Mouse (Mus musculus) bone marrow, adult 2 months (tissue): ENCODE measurements around the gene Pclaf. TPM values are rescaled to one million over a fixed set of nuclear protein-coding genes. Genes with fewer than 3 reads are reported as not detected.

Source experiments
- H3K27ac ChIP-seq: fragments of 200-500 bp; 2 replicates; pipeline ENCODE4 v1.5.1; 2012; ENCODE audit warnings: low read depth, mild to moderate bottlenecking, control low read depth, inconsistent platforms, low read length; ENCODE audit not compliant: control insufficient read depth, poor library complexity, insufficient read depth
- H3K4me1 ChIP-seq: fragments of 200-500 bp; 2 replicates; pipeline ENCODE4 v1.6.1; 2011; ENCODE audit warnings: low read length; ENCODE audit not compliant: control insufficient read depth, insufficient read depth
- H3K4me3 ChIP-seq: fragments of 200-500 bp; replicated peaks from 2 replicates; pipeline ENCODE3; 2011; ENCODE audit warnings: mild to moderate bottlenecking, low read depth, low read length, control low read depth; ENCODE audit not compliant: control insufficient read depth
- CTCF ChIP-seq: fragments of 200-500 bp; IDR thresholded peaks from 2 replicates; pipeline ENCODE4 v1.5.1; 2011; ENCODE audit warnings: low read length, control low read depth; ENCODE audit not compliant: control insufficient read depth, insufficient read depth
- POLR2A ChIP-seq: fragments of 200-500 bp; IDR thresholded peaks from 2 replicates; pipeline ENCODE4 v1.6.1; 2011; ENCODE audit warnings: low read depth, mild to moderate bottlenecking, control low read depth, low read length, borderline replicate concordance; ENCODE audit not compliant: control insufficient read depth
- WGBS: fragments of 180-500 bp; shearing (Covaris S2); methylation state at CpG from one replicate; pipeline ENCODE4 v1.1.7; 2018; 5-methylcytosine and 5-hydroxymethylcytosine counted together
- polyA plus RNA-seq: library from polyadenylated mRNA; stranded (reverse); fragments of >200 nt; gene quantifications from 2 replicates; pipeline ENCODE4 v1.2.4, GENCODE M21; 2011; ENCODE audit warnings: low replicate concordance; ENCODE audit not compliant: missing spikeins, insufficient read depth, insufficient read length

Pclaf gene
- polyA plus RNA-seq, 1 experiment, result 69.5 TPM

DNA sequence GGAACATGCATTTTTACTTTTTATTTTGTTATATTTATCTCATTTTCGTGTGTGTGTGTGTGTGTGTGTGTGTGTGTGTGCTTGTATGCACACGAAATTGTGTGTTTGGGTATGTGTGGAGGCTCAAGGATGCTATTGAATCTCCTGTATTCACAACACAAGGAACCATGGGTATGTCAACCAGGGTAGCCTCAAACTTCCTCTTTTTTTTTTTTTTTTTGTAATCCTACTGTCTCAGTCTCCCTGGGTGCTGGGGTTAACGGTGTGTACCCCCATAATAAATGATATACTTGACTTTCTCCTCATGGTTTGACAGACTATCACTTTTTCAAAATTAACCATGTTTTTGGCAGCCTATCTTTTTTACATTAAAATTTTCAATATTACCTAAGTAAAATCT, 12.8 kb downstream of the Pclaf start:
- no peaks in the 10 kb centered on the region for H3K4me1 ChIP-seq
- 56% methylated on average over 3 of the region's 3 CpGs for WGBS
- TF ChIP-seq POLR2A, result no peak
- no peak for TF ChIP-seq CTCF

DNA sequence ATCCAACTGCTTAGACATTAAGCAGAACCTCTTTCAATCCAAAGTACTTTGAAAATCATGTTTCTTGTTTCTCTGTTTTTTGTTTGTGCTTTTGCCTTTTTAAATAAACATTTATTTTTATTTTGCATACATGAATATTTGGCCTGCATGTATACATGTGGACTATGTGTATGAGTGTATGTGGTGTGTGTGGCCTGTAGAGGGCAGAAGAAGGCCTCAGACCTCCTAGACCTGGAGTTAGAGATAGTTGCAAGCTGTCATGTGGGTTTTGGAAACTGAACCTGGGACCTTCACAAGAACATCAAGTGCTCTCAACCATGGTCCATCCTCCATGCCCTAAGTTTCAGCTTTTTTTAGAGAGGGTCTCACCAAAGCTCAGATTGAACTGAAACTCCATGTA, 13.4 kb downstream of the Pclaf start:
- H3K27ac ChIP-seq, result no peak overlapping the region
- H3K4me3 ChIP-seq, result no peak overlapping the region
- TF ChIP-seq CTCF (peak; percentile 31; the same call in 1 of the 2 replicates), POLR2A (no peak)
- no peaks in the 10 kb centered on the region for H3K4me1 ChIP-seq

More for the DNA sequence above, 12.8 kb downstream of the Pclaf start:
- Histone ChIP-seq H3K27ac (no peak overlapping the region), H3K4me3 (no peak overlapping the region)

DNA sequence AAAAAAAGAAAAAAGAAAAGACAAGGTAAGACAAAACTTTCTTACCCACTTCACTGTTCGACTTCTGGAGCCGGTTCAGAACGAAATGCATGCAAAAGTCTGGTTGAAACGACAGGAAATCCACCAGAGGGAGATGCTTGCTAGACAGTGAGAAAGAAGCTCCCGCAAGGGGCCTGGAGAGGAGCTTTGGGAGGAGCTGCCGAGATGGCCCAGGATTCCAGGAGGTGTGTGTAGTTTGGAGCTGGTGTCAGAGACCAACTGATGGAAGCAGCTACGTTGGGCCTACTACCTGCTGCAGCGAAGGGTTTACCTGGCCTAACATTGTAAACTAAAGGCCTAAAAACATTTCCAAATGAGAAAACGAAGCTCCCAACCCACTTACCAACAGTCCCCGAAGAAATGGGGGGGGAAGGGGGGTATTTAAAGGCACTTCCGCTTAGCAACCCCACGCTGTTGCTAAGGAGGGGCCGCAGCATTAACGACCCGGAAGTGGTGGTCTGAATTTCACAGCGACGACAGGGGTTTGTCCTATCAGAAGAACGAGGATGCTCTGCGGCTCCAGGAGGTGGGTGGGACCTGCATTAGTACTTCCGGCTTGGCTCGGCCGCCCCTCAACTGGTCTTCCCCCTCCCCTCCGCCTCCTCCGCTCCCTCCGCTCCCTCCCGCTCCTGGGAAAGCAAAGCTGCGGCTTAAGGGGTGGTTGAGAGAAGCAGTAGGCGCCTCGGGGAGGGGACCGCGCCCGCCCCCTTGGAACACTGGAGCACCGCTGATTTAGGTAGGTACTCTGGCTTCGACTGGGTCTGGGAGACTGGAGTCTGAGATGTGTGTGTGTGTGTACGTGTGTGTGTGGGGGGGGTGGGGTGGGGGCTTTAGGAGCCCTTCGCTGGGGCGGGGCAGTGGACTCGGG, 18.6 kb downstream of the Pclaf start, which contains the start of the genes Trip4 and Csnk1g1:
TSS of gene Trip4 (minus strand) at position 401 of the 907 bp plus-strand sequence.
TSS of gene Csnk1g1 (plus strand) at position 531 of the 907 bp plus-strand sequence.
- WGBS, result 1% methylated on average over 36 of the region's 38 CpGs
- Histone ChIP-seq H3K4me3 (peak within 1 kb of the TSS; percentile 80), H3K27ac (peak within 1 kb of the TSS; percentile 64), H3K4me1 (no peaks in the 10 kb centered on the region)
- TF ChIP-seq CTCF, result no peak
- peak; percentile 47; the same call in 1 of the 2 replicates for TF ChIP-seq POLR2A

DNA sequence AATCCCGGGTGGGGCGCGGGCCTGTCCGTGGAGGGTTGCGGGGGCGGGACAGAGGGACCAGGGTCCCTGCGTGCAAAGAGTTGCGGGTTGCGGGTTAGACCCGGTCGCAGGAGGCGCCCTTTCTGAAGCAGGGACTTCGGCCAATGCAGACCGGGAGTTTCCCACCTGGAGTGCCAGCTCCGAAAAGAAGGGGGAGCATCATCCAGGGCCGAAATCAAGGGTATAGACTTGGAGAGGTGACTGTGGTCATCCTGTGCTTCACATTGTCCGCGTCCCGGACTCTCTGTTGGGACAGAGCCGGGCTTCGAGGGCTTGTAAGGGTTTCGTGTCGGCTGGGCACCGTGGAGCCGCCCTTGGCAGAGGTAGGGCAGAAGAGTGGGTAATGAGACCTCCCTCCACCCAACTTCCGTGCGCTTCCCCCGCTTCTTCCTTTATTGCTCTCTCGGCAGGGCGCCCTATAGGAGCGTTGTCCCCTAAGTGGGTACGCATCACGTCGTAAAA, 19.3 kb downstream of the Pclaf start:
- Histone ChIP-seq H3K27ac (peak overlapping the region; percentile 49), H3K4me1 (no peaks in the 10 kb centered on the region), H3K4me3 (peak overlapping the region; percentile 80)
- no peak for TF ChIP-seq POLR2A
- no peak for TF ChIP-seq CTCF
- under 1% methylated on average over 34 of the region's 34 CpGs for WGBS

DNA sequence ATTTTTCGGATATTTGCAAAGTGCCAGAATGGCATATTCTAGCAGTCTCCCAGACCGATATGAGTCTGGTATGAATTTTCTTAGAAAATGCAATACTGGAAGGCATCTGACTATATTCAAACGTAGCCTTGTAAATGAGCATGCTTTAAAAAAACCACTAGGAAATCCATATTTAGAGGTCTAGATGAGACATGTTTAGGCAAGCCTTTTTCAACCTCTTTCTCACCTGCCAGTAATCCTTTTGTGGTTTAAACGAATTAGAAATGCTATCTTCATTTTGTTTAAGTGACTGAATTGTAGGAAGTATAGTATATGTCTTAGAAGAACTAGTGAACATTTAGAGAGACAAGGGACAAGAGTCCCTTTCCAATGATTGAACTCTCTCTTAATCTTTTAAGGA, 19.8 kb downstream of the Pclaf start:
- no peak overlapping the region; the same call in 1 of the 2 replicates for H3K27ac ChIP-seq
- H3K4me3 ChIP-seq, result peak overlapping the region; percentile 80
- no peaks in the 10 kb centered on the region for H3K4me1 ChIP-seq
- TF ChIP-seq POLR2A (no peak), CTCF (no peak)
- under 1% methylated on average over 4 of the region's 4 CpGs for WGBS

DNA sequence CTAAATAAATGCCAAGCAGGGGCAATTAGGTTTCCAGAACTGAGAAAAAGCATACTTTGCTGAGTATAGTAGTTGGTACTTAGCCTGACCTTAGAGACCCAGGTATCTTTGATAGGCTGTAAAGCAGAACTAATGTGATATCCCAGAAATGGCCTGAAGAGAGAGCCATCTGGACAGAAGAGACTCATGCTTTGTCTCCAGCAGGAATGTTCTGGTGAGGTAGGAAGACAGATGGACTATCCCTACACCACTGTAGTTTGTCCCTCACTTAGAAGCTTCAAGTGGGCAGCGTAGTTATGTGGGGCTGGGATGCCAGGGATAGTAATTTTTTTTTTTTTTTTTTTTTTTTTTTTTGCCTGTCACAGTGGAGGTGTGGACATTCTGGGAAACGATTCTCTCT, 23.9 kb downstream of the Pclaf start:
- Histone ChIP-seq H3K27ac (no peak overlapping the region), H3K4me3 (no peak overlapping the region), H3K4me1 (no peaks in the 10 kb centered on the region)
- TF ChIP-seq POLR2A (no peak), CTCF (no peak)
- 75% methylated on average over 2 of the region's 2 CpGs for WGBS

DNA sequence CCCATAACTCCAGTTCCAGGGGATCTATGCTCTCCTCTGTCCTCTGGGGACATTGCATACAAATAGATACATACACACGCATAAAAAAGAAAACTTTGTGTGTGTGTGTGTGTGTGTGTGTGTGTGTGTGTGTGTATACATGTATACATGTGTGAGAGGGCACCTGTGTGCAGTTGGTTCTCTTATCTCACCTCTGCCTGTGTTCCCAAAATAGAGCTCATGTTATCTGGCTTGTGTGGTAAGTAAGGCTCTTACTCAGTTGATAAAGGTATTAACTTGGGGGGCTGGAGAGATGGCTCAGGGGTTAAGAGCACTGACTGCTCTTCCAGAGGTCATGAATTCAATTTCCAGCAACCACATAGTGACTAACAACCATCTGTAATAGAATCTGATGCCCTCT, 27.0 kb downstream of the Pclaf start:
- 62% methylated on average over 1 of the region's 1 CpGs for WGBS
- TF ChIP-seq POLR2A, result no peak
- TF ChIP-seq CTCF, result no peak
- no peak overlapping the region for H3K27ac ChIP-seq
- no peaks in the 10 kb centered on the region for H3K4me1 ChIP-seq
- no peak overlapping the region for H3K4me3 ChIP-seq

DNA sequence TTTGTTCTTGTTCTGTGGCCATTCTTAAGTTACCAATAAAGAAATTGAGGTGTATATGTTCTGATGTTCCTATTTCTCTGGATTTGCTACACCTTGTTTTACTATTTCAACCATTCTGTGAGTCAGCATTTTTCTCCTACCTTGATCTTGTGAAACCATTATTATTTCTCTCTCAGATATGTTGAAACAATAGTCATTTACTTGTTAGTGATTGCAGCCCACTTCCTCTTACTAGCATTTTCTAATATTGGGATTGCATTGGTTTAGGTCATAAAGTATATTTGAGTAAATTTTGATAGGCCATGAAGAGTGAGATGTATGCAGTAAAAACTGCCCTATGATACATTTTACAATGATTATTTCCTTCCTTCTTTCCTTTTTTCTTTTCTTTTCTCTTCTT, 38.4 kb downstream of the Pclaf start:
- TF ChIP-seq CTCF, result no peak
- TF ChIP-seq POLR2A, result no peak
- Histone ChIP-seq H3K4me3 (no peak overlapping the region), H3K27ac (no peak overlapping the region), H3K4me1 (no peaks in the 10 kb centered on the region; the same call in 1 of the 2 replicates)

DNA sequence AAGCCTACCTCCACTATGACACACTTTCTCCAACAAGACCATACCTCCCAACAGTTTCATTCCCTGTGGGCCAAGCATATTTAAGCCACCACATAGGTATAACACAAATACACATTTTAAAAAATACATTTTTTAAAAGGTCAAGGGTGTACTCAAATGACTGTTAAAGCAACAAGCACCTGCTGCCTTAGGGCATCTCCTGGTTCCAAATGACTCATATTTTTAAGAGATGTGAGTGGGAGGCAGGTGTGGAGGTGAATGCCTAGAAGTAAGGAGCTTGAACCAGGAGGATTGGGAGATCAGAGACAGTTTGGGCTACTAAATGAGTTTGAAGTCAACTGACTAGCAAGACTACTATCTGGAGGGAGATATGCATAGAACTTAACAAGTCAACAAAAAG, 39.8 kb downstream of the Pclaf start:
- H3K27ac ChIP-seq, result no peak overlapping the region
- no peak overlapping the region for H3K4me3 ChIP-seq
- TF ChIP-seq POLR2A (no peak), CTCF (no peak)
- H3K4me1 ChIP-seq, result no peaks in the 10 kb centered on the region; the same call in 1 of the 2 replicates
